Mouse (Mus musculus): Measurements from ENCODE around the gene Megf11.
"Not testable (repeated sequence)": the region's sequence is repeated elsewhere in the genome, so short reads cannot be mapped to it uniquely, and the experiment has no call there.

The Megf11 gene

DNA sequence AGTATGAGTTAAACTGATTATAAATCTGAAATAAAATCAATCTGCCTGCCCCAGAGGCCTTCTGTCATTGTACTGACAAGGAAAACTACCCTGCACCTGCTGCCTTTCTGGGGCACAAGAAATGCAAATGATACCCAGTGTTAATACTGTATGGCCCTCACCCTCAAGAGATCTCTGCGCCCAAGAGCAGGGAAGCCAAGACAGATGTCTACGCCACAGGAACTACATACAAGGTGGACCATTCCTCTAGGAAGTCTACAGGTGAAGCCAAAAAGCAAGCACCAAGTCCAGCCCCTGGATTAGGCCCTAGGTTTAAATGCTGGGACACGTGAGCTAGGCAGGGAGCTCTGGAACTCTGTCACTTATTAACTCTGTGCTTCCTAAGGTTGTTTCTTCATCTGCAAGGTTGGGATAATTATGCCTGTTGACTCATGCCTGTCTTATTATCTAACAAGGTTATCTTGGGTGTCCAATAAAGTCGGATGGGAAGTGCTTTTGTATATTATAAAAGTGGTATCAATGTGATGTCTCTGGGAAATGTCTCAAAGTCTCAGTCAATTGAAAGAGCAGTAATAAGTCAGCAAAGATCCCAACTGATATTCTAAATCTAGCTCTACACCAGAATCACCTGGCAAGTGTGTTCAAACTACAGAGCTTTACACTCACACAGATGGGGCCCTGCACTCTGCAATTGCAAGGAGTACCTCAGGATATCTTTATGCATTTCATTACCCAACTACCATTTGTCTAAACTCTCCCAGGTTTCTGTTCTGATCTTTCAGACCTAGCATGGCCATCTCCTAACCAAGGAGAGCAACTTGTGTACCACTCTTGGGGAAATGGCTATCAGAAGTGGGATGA is 315.3 kb downstream of the Megf11 start:
- CTCF ChIA-PET, result no interaction called here
- POLR2A ChIA-PET, result interaction anchor here in 1 of 4 experiments (0.8 to 1.6 kb wide), 3 partner anchors 12 to 315 kb away, joined by 3 to 6 read pairs (median 3); partner anchors contain the start of gene Megf11

DNA sequence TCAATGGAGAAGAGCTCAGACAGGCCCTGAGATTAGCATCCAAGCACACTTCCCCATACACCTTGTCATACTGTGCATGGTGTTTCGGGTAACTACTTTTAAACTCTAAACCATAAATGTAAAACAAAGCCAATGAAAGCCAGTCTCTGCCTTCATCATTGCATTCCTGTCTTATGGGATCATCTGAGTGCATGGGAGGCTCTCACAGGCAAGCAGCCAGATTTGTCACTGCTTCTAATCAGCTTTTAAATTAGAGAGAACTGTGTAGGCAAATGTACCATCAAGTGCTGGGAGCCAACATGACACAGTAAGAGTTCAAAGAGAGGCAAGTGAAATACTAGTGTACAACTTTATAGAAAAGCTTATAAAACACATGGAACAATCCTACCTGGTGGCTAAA is 316.2 kb downstream of the Megf11 start:
- ChIA-PET CTCF (no interaction called here), POLR2A (interaction anchor here in 2 of 4 experiments (1.0 to 1.6 kb wide), 5 partner anchors 12 to 316 kb away, joined by 3 to 6 read pairs (median 3); partner anchors contain the start of genes Megf11 (in 1 of the 2) and Rab11a (in 1 of the 2))

DNA sequence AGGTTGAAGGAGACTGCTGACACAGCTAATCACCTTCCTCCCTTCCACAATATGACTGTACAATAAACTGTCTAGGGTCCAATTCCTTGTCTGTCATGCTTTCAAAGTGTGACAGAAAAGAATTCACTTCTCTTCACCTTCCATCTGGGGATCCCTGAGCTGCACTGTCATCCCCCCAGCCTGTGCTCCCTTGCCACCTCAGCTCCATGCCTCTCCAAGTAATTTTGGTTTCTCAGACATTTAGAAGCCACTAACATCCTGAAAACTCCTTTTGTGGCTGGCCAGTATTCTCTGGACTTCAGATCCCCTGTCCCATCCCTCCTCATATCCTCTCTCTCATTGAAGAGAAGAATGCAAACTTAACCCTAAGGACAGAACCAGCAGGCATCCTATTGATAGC is 317.0 kb downstream of the Megf11 start:
- POLR2A ChIA-PET, result interaction anchor here in 2 of 4 experiments (1.0 to 3.1 kb wide), 9 partner anchors 7 to 35 kb away, joined by 3 to 17 read pairs (median 4); partner anchors contain the start of gene Rab11a (in 1 of the 2)
- CTCF ChIA-PET, result no interaction called here

DNA sequence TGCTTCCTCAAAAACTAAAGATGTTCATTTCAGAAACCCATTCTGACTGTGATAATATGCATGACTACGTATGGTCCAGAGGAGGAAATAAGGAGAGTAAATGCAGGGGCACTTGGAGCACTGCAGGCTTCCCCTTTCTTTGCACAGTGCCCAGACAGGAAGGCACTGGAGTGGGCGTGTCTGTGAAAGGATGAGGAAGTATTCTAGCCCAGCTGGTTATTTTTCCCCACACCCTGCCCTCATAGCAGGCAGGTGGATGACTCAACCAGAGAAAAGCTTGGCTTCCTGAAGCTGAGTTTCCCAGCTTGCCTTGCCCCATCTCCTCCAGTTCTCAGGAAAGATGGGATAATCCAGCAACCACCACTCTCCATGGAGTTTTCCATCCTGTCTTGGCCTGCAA is 317.5 kb downstream of the Megf11 start:
- ChIA-PET POLR2A (interaction anchor here in 2 of 4 experiments (0.6 to 3.1 kb wide), 10 partner anchors 7 to 493 kb away, joined by 3 to 17 read pairs (median 4); partner anchors contain the start of genes Rab11a (in 1 of the 2) and Tipin (in 1 of the 2)), CTCF (no interaction called here)

DNA sequence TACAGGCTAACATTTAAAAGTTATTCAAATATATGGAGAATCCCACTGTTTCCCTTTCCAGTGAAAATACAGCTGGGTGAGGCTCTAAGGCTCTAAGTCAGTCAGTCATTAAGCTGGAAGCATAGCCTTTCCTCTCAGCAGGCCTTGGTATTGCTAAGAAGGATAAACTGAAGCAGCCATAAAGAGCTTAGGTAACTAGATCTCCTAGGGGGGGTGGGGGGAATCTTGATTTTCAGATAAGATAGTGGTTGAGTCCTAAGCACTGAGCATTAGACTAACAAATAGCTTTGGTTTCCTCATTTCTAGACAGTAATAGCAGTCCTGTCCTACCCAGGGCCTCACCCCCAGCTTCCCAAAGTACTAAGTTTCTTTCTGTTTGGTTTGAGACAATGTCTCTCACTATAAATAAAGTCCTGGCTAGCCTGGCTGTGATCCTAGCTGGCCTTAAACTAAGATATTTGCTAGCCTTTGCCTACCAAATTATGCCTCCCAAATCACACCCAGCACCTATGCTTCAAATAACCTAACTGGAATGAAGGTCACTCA is 318.1 kb downstream of the Megf11 start:
- POLR2A ChIA-PET, result interaction anchor here in 2 of 4 experiments (0.6 to 3.1 kb wide), 16 partner anchors 8 to 493 kb away, joined by 3 to 17 read pairs (median 3); partner anchors contain the start of genes Megf11 (in 1 of the 2), Rab11a (in 1 of the 2), Slc24a1 (in 1 of the 2) and Tipin (in 1 of the 2)
- CTCF ChIA-PET, result interaction anchor here in 1 of 4 experiments (1.1 kb wide), 1 partner anchor 66 kb away, joined by 5 read pairs; no protein-coding TSS in a partner anchor

DNA sequence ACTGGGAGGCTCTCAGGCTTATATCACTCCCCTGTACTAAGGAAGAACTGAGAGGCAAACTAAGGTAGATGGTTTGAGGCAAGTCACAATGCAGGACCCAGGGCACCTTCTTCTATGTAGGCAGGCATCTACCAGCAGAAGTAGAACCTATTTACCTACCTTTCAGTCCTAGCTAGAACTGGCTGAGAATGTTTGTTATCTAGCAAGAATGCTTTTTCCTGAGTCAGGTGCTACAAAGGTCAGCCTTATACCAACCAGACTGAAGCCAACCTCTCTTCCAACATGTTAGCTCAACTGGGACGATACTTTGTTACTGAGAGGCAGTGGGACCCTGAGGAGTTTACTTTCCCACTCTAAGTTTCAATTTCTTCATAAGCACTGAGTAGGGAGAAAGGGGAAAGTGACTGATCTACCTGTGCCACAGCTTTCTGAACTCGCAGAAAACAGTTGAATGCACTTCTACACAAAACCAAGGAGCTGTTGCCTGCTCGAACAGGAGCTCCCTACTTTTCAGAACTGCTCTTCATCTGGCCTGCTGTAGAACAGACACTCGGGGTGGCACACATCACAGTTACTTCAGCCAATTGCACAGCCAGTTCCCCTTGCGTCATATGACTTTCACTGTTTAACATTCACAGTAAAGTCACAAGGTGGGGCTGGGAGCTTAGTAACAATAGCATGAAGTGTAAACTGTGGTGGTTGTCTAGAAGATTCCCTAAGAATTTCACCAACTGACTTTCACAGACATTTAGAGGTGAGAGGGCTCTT is 318.8 kb downstream of the Megf11 start:
- ChIA-PET CTCF (interaction anchor here in 2 of 4 experiments (0.5 to 1.1 kb wide), 3 partner anchors 65 to 679 kb away, joined by 3 to 6 read pairs (median 5); no protein-coding TSS in a partner anchor), POLR2A (interaction anchor here in 2 of 4 experiments (0.6 to 3.1 kb wide), 18 partner anchors 9 to 492 kb away, joined by 3 to 17 read pairs (median 3); partner anchors contain the start of genes Megf11 (in 1 of the 2), Rab11a (in 1 of the 2), Slc24a1 (in 1 of the 2) and Tipin (in 1 of the 2))

DNA sequence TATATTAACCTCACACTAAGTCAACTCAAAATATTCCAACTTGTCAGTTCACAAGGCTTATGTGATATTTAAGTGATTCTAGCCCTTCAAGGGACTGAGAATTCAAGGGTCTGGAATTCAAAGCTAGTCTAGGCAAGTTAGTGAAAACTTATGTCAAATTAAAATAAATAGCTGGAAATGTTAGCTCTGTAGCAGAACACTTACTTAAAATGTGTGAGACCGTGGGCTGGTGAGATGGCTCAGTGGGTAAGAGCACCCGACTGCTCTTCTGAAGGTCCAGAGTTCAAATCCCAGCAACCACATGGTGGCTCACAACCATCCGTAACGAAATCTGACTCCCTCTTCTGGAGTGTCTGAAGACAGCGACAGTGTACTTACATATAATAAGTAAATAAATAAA is 324.9 kb downstream of the Megf11 start:
- ChIA-PET POLR2A (interaction anchor here in 2 of 4 experiments (0.8 to 2.1 kb wide), 3 partner anchors 14 to 207 kb away, joined by 3 to 5 read pairs (median 4); no protein-coding TSS in a partner anchor), CTCF (interaction anchor here in 1 of 4 experiments (0.6 kb wide), 1 partner anchor 9 kb away, joined by 7 read pairs; no protein-coding TSS in a partner anchor)

DNA sequence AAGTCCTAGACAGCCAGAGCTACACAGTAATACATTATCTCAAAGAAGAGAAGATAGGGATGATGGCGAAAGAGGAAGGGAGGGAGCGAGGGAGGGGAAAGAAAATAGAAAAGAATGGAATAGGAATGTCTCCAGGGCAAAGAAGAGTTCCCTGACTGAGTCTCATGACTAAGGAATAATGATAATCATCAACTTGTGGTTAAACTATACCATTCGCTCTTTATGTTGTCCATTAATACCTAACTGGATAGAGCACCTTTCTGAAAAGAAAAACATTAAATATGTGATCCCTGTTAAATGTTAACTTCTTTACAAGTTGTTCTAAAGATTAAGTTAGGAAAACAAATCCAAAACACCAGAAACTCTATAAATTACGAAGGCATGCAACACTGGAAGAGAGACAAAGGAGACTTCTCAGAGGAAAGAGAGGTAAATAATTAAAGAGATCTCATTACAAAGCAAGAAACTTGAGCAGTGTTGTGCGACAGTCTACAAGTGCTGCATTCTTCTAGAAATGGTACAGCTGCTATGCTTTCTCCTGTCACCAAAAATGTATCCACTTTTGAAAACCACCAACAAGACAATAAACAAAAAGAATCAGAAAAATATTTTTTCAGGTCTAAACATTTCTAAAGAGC is 334.2 kb downstream of the Megf11 start:
- ChIA-PET CTCF (interaction anchor here in 1 of 4 experiments (1.1 kb wide), 1 partner anchor 143 kb away, joined by 3 read pairs; no protein-coding TSS in a partner anchor), POLR2A (interaction anchor here in 1 of 4 experiments (1.0 kb wide), 1 partner anchor 15 kb away, joined by 3 read pairs; no protein-coding TSS in a partner anchor)

DNA sequence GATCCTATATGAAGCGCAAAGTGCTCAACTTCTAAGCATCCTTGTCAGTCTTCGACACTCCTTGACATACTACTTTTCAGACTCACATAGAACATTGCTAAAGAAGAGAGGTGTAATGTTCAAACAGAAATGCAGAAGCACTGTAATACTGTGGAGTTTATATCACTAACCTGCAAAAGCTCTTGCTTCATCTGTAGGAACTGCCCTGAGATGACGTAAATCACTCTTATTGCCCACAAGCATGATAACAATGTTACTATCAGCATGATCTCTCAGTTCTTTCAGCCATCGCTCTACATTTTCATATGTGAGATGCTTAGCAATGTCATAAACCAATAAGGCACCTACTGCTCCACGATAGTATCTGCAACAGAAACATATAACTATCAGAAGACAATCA is 341.0 kb downstream of the Megf11 start:
- CTCF ChIA-PET, result interaction anchor here in 1 of 4 experiments (0.6 kb wide), 1 partner anchor 9 kb away, joined by 5 read pairs; no protein-coding TSS in a partner anchor

DNA sequence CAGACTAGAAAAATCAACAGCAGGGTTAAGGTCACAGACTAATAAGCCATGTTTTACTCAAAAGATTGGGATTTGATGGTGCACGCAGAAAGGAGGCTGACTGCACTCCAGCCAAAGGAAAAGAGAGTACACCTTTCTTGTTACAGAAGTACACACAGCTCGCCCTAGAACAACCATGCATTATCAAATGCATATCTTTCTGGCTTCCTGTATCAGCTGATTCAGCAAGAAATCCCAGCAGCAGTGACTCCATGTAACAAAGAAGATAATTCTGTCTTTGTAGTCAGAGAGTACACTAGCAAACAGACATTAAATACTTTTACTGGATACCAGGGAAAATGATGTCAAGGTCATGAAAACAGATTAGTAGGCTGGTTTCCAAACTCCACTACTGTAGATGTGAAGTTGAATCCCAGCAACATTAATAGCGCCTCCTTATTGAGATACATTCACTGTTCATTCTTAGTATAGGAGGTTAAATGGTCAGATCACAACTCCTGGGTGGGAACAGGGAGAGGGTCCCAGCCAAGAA is 345.7 kb downstream of the Megf11 start:
- CTCF ChIA-PET, result no interaction called here
- POLR2A ChIA-PET, result interaction anchor here in 3 of 4 experiments (0.8 to 1.0 kb wide), 3 partner anchors 14 to 63 kb away, joined by 3 read pairs; no protein-coding TSS in a partner anchor

More for the DNA sequence above, 341.0 kb downstream of the Megf11 start:
- POLR2A ChIA-PET, result no interaction called here

DNA sequence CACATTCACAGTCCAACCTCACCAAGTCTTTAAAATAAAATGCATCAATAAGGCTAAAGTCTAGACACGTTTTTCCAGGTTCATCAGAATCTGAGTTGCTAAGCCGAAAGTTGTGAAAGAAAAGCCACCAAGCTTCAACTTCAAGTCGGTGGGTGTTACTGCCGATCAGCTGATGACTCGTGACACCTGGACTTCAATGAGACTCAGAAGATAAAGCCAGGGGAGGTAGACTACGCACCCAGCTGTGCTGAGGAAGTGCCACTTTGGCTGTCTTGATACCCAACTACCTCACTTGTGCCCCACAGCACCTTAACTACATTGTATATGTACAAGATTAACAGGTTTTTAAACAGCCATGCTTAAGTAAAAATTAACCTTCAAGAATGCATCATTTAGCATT is 348.7 kb downstream of the Megf11 start:
- ChIA-PET POLR2A (interaction anchor here in 2 of 4 experiments (0.9 to 1.1 kb wide), 2 partner anchors 35 to 44 kb away, joined by 3 read pairs; no protein-coding TSS in a partner anchor), CTCF (no interaction called here)

DNA sequence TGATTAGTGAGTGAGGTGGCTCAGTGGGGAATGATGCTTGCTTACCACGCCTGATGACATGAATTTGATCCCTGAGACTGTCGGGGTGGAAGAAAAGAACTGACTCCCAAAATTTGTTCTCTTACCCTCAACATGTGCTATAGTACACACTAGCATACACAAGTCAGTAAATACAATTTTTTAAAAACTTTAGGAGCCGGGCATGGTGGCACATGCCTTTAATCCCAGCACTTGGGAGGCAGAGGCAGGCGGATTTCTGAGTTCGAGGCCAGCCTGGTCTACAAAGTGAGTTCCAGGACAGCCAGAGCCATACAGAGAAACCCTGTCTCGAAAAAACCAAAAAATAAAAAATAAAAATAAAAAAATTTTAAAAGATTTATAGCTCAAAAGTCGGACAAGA is 349.6 kb downstream of the Megf11 start:
- CTCF ChIA-PET, result not testable (repeated sequence)
- POLR2A ChIA-PET, result interaction anchor here in 2 of 4 experiments (2.9 to 3.7 kb wide), 2 partner anchors 11 to 454 kb away, joined by 14 to 25 read pairs; partner anchors contain the start of gene Tipin (in 1 of the 2)

DNA sequence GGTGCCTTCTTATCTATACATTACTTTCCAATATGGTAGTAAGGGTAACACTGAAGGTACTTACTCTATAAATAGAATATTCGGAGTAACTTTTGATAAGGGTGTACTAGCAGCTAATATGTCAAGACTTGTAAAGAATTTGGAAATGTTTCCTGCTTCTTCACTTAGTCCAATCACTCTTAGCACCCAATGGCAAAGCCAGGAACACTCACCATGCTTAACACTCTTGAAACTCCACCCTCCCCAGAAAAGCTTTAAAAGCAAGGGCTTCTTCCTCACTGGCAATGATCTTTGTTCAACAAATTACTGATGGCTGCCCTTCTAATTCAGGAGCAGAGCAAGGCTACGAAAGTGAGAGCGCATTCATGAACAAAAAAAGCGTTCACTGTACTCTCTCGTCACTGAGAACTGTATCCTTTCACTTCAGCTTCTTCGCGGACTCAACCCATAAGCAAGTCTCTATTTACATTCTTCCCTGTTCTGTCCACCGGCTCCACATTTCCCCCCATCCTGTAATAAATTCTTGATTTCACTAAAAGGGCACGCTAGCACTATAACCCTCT is 350.7 kb downstream of the Megf11 start:
- POLR2A ChIA-PET, result interaction anchor here in 3 of 4 experiments (0.5 to 3.7 kb wide), 18 partner anchors 9 to 692 kb away, joined by 3 to 25 read pairs (median 4); partner anchors contain the start of genes Tipin (in 2 of the 3) and Dennd4a (in 1 of the 3)
- CTCF ChIA-PET, result interaction anchor here in 3 of 4 experiments (0.5 to 1.3 kb wide), 9 partner anchors 12 to 616 kb away, joined by 3 to 7 read pairs (median 3); no protein-coding TSS in a partner anchor

DNA sequence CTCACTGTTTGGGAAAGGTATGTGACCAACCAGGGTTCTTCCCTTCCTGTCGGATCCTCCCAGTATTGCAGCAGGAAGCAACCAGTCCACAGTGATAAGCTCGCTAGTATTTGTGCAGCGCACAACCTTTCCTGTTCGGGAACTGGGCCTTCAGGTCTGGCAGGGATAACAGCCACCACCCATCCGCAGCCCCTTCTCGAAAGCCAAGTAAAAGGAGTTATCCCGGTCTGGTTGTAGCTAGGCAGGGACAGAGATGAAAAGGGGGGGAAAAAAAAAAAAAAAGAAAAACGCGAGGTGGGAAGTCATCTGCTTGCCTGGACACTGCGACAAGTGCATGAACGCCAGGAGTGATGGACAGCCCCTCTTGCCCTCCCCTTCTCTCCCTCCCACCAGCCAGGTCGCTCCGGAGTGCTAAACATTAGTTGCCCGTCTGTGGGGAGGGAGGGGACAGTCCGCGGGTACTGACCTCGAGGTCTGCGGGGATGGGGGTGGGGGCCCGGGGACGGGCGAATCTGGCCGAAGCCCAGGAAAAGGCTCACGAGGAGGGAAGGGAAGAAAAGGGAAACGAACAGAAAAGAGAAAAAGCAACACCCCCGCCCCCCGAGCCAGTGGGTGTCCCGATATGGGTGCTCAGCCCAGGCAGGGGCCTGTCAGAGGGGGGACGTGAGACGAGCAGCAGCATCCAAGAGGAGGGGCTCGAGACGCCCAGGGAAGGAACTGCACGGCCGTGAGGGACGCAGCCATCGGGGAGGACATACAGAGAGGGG is 351.4 kb downstream of the Megf11 start:
- CTCF ChIA-PET, result interaction anchor here in 3 of 4 experiments (0.5 to 2.2 kb wide), 12 partner anchors 11 to 617 kb away, joined by 3 to 15 read pairs (median 3); no protein-coding TSS in a partner anchor
- POLR2A ChIA-PET, result interaction anchor here in 3 of 4 experiments (0.5 to 3.7 kb wide), 31 partner anchors 8 to 693 kb away, joined by 3 to 25 read pairs (median 4); partner anchors contain the start of genes Dennd4a (in 2 of the 3) and Tipin (in 2 of the 3)

DNA sequence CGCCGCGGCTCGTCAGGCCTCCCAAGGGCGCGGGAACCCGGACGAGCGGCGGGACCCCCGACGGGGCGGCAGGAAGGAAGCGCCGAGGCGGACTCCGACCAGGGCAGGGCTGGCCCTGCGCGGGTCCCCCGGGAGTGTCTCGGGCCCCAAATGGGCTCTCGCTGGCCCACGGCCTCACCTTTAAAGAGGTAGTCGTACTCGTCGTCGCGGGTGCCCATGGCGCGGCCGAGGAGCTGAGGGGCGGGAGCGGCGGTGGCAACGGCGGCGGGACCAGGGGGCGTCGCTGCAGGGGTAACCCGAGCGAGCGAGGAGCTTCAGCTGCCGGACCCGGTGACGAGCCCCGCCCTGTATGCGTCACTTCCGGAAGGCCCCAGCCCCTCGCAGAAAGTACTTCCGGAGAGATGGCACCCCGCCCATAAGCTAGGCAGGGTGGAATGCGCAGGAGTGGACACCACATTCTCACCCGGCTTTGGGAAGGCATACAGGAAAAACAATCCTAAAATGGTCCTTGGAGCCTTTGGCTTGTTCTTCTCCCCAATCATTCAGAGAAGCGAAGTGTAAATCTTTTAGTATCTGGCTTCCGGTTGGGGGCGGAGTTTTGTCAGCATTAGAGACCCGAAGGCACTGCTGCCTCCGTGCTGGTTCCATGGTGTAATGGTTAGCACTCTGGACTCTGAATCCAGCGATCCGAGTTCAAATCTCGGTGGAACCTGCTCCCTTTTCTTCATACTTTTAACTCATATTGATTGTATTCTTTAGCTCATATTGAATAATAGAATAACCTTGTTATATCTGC is 352.2 kb downstream of the Megf11 start, which contains the start of gene Rab11a:
Gene Rab11a, minus strand, starts transcription at position 353 of the 796 bp plus-strand sequence.
- CTCF ChIA-PET, result interaction anchor here in 3 of 4 experiments (0.5 to 2.2 kb wide), 11 partner anchors 31 to 456 kb away, joined by 3 to 15 read pairs (median 4); partner anchors contain the start of genes Dennd4a (in 1 of the 3) and Tipin (in 1 of the 3)
- POLR2A ChIA-PET, result interaction anchor here (0.6 to 3.7 kb wide), 36 partner anchors 8 to 1757 kb away, joined by 3 to 25 read pairs (median 4); partner anchors contain the start of genes Dennd4a (in 3 of the 4), Tipin (in 2 of the 4), Hacd3 (in 1 of the 4) and Slc24a1 (in 1 of the 4)

Data from embryonic stem cell, embryonic (primary cell).